Mouse (Mus musculus) gastrocnemius, adult 2 months (tissue): ENCODE measurements around the gene Urgcp. TPM values are rescaled to one million over a fixed set of nuclear protein-coding genes. Genes with fewer than 3 reads are reported as not detected.

Experiments used
- DNase-seq: peaks from one replicate; pipeline ENCODE4 v3.0.0; 2022
- H3K27ac ChIP-seq: fragments of 200-600 bp; 2 replicates; pipeline ENCODE4 v1.8.1; 2022; ENCODE audit warnings: mild to moderate bottlenecking
- H3K4me3 ChIP-seq: fragments of 200-600 bp; 2 replicates; pipeline ENCODE4 v1.8.1; 2022; ENCODE audit warnings: mild to moderate bottlenecking, moderate library complexity
- CTCF ChIP-seq: fragments of 200-600 bp; IDR thresholded peaks from 2 replicates; pipeline ENCODE4 v1.8.1; 2022; ENCODE audit warnings: antibody characterized with exemption, mild to moderate bottlenecking, moderate library complexity
- intact Hi-C: fragments of 180-260 bp; cut with DNase I; formaldehyde crosslinking; loops from one replicate; pipeline ENCODE4 v1.15.1; 2025
- total RNA-seq, 2 experiments: library from RNA; stranded (reverse); gene quantifications; 2 replicates each; pipeline ENCODE4 v1.2.3; 2021

Urgcp gene
- total RNA-seq, 2 experiments from 2014 or later = 42.2 to 48.9 TPM

GRCm38 (mm10) chr11:5778481-5778880 is 16.3 kb upstream of the Urgcp start:
- no peak for DNase-seq
- Histone ChIP-seq H3K27ac (no peak overlapping the region), H3K4me3 (no peak overlapping the region)
- intact Hi-C loops = no loop called here
- TF ChIP-seq CTCF = peak; percentile 60

- no peak for TF ChIP-seq CTCF
- intact Hi-C loops = no loop called here
- no peak overlapping the region; the same call in 1 of the 2 replicates for H3K27ac ChIP-seq
- no peak overlapping the region for H3K4me3 ChIP-seq
- DNase-seq = no peak
Measured at GRCm38 (mm10) chr11:5766019-5766418, 3.8 kb upstream of the Urgcp start.

GRCm38 (mm10) chr11:5762633-5762982 is 432 bp upstream of the Urgcp start:
- intact Hi-C loops = loop anchor here (2.0 to 5.0 kb wide), 2 partner anchors 22 to 40 kb away; no protein-coding TSS in a partner anchor
- Histone ChIP-seq H3K4me3 (peak overlapping the region; percentile 93), H3K27ac (peak overlapping the region; percentile 99)
- TF ChIP-seq CTCF = no peak
- DNase-seq = no peak

- no peak for DNase-seq
- intact Hi-C loops = no loop called here
- no peak overlapping the region for H3K4me3 ChIP-seq
- H3K27ac ChIP-seq = no peak overlapping the region
- no peak for TF ChIP-seq CTCF
Measured at GRCm38 (mm10) chr11:5753755-5754154, 8.4 kb downstream of the Urgcp start.

GRCm38 (mm10) chr11:5744951-5745350 is 17.2 kb downstream of the Urgcp start:
- Histone ChIP-seq H3K27ac (no peak overlapping the region), H3K4me3 (no peak overlapping the region)
- DNase-seq = no peak
- 0 out of 2 replicates have a peak, but pooled peaks have one; percentile 4 for TF ChIP-seq CTCF
- intact Hi-C loops = loop anchor here (5.0 kb wide), 1 partner anchor 38 kb away; no protein-coding TSS in a partner anchor

- Histone ChIP-seq H3K27ac (peak overlapping the region; percentile 99), H3K4me3 (no peak overlapping the region)
- no peak for DNase-seq
- peak; percentile 38 for TF ChIP-seq CTCF
- intact Hi-C loops = loop anchor here (5.0 kb wide), 1 partner anchor 35 kb away; no protein-coding TSS in a partner anchor
Measured at GRCm38 (mm10) chr11:5742106-5742505, 20.1 kb downstream of the Urgcp start.

- DNase-seq = peak; percentile 91
- intact Hi-C loops = loop anchor here (2.0 to 5.0 kb wide), 3 partner anchors 22 to 48 kb away; partner anchors contain the start of genes Dbnl and Urgcp
- TF ChIP-seq CTCF = no peak; the same call in 1 of the 2 replicates
- Histone ChIP-seq H3K4me3 (peak overlapping the region; percentile 96), H3K27ac (peak overlapping the region; percentile 99)
Measured at GRCm38 (mm10) chr11:5740965-5741627, 21.1 kb downstream of the Urgcp start.

GRCm38 (mm10) chr11:5740599-5740964 is 21.6 kb downstream of the Urgcp start:
- intact Hi-C loops = loop anchor here (2.0 to 5.0 kb wide), 3 partner anchors 22 to 48 kb away; partner anchors contain the start of genes Dbnl and Urgcp
- Histone ChIP-seq H3K4me3 (peak overlapping the region; percentile 96), H3K27ac (peak overlapping the region; percentile 99)
- peak; percentile 68 for DNase-seq
- no peak for TF ChIP-seq CTCF

- peak; percentile 57 for DNase-seq
- Histone ChIP-seq H3K27ac (peak overlapping the region; percentile 99), H3K4me3 (peak overlapping the region; percentile 96)
- no peak for TF ChIP-seq CTCF
- intact Hi-C loops = loop anchor here (2.0 to 5.0 kb wide), 3 partner anchors 23 to 49 kb away; partner anchors contain the start of genes Dbnl and Urgcp
Measured at GRCm38 (mm10) chr11:5739846-5740245, 22.3 kb downstream of the Urgcp start.

- Histone ChIP-seq H3K4me3 (peak overlapping the region; percentile 96), H3K27ac (peak overlapping the region; percentile 99)
- TF ChIP-seq CTCF = no peak
- DNase-seq = no peak
- intact Hi-C loops = no loop called here
Measured at GRCm38 (mm10) chr11:5738888-5739632, 23.1 kb downstream of the Urgcp start.

- Histone ChIP-seq H3K4me3 (no peak overlapping the region), H3K27ac (0 out of 2 replicates have a peak overlapping the region, but pooled peaks have one; percentile 13)
- TF ChIP-seq CTCF = no peak
- no peak for DNase-seq
- intact Hi-C loops = no loop called here
Measured at GRCm38 (mm10) chr11:5737137-5737536, 25.0 kb downstream of the Urgcp start.

- DNase-seq = peak; percentile 52
- no peak for TF ChIP-seq CTCF
- Histone ChIP-seq H3K27ac (peak overlapping the region; percentile 72), H3K4me3 (peak overlapping the region; percentile 9; the same call in 1 of the 2 replicates)
- intact Hi-C loops = no loop called here
Measured at GRCm38 (mm10) chr11:5734323-5734722, 27.9 kb downstream of the Urgcp start.

- intact Hi-C loops = no loop called here
- no peak for TF ChIP-seq CTCF
Measured at GRCm38 (mm10) chr11:5732401-5732800, 29.8 kb downstream of the Urgcp start.

More at GRCm38 (mm10) chr11:5732401-5732800, 29.8 kb downstream of the Urgcp start:
- Histone ChIP-seq H3K4me3 (no peak overlapping the region), H3K27ac (peak overlapping the region; percentile 72)
- no peak for DNase-seq
